Mouse (Mus musculus) intestine, postnatal 0 days (tissue): ENCODE results near the gene Rfxap. TPM values are rescaled to one million over a fixed set of nuclear protein-coding genes. Genes with fewer than 3 reads are reported as not detected.

Experiments
- ATAC-seq: fragments of 200-750 bp; cut with Nextera tagmentation; 2 replicates; pipeline ENCODE4 v1.8.0; 2017; ENCODE audit warnings: mild to moderate bottlenecking, moderate TSS enrichment, moderate library complexity
- H3K27ac ChIP-seq: fragments of 300-500 bp; sonication (generic); 2 replicates; pipeline ENCODE4 v1.5.1; 2014; ENCODE audit warnings: mild to moderate bottlenecking, low read depth, low read length, moderate library complexity
- H3K27me3 ChIP-seq: fragments of 300-500 bp; sonication (generic); replicated peaks from 2 replicates; pipeline ENCODE4 v1.6.1; 2014; ENCODE audit warnings: low read length, mixed read lengths; ENCODE audit not compliant: control insufficient read depth, insufficient read depth
- H3K36me3 ChIP-seq: fragments of 300-500 bp; sonication (generic); 2 replicates; pipeline ENCODE4 v1.6.1; 2014; ENCODE audit warnings: mild to moderate bottlenecking, moderate library complexity; ENCODE audit not compliant: control insufficient read depth, insufficient read depth
- H3K4me1 ChIP-seq: fragments of 300-500 bp; sonication (generic); replicated peaks from 2 replicates; pipeline ENCODE4 v1.6.1; 2014; ENCODE audit warnings: antibody characterized with exemption, low read length, mixed read lengths; ENCODE audit not compliant: control insufficient read depth, insufficient read depth
- H3K4me2 ChIP-seq: fragments of 300-500 bp; sonication (generic); replicated peaks from 2 replicates; pipeline ENCODE4 v1.6.1; 2014; ENCODE audit warnings: low read depth, mild to moderate bottlenecking, moderate library complexity
- H3K4me3 ChIP-seq: fragments of 300-500 bp; sonication (generic); 2 replicates; pipeline ENCODE4 v1.5.1; 2014; ENCODE audit warnings: low read depth, low read length
- H3K9ac ChIP-seq: fragments of 300-500 bp; sonication (generic); 2 replicates; pipeline ENCODE4 v1.6.1; 2014; ENCODE audit warnings: mild to moderate bottlenecking, low read depth, low read length
- H3K9me3 ChIP-seq: fragments of 300-500 bp; sonication (generic); 2 replicates; pipeline ENCODE4 v1.6.1; 2016; ENCODE audit warnings: mixed run types; ENCODE audit not compliant: control insufficient read depth
- CTCF ChIP-seq: sonication (generic); IDR thresholded peaks from 2 replicates; pipeline ENCODE4 v1.5.1; 2016; ENCODE audit warnings: low read depth, mild to moderate bottlenecking, control low read depth, antibody characterized with exemption, moderate library complexity
- WGBS: fragments of 180-500 bp; shearing (Covaris S2); extraction: QIAGEN DNeasy Blood & Tissue Kit; methylation state at CpG from one replicate; pipeline ENCODE4 v1.1.7; 2014; 5-methylcytosine and 5-hydroxymethylcytosine counted together
- polyA plus RNA-seq: library from polyadenylated mRNA; unstranded; fragments of >200 nt; fragmentation: Nextera tagmentation; extraction: Ambion mirVana; gene quantifications from 2 replicates; pipeline ENCODE4 v1.2.1, GENCODE M21; 2015

Rfxap gene
- polyA plus RNA-seq, 1 experiment from 2014 or later = 30.8 TPM

- Histone ChIP-seq H3K27ac (no peak overlapping the region), H3K4me3 (no peak overlapping the region), H3K36me3 (no peaks in the 10 kb centered on the region), H3K4me2 (no peak overlapping the region), H3K27me3 (no peaks in the 10 kb centered on the region), H3K9ac (no peak overlapping the region), H3K9me3 (no peaks in the 10 kb centered on the region), H3K4me1 (no peaks in the 10 kb centered on the region)
- WGBS = 66% methylated on average over 6 of the region's 6 CpGs
- ATAC-seq = no peak
- TF ChIP-seq CTCF = peak; percentile 16; the same call in 1 of the 2 replicates
These were observed 5.9 kb upstream of the Rfxap start for GRCm38 (mm10) chr3:54813418-54813988.

GRCm38 (mm10) chr3:54811616-54812015 is 4.0 kb upstream of the Rfxap start:
- 59% methylated on average over 1 of the region's 1 CpGs for WGBS

GRCm38 (mm10) chr3:54809111-54809510 is 1.5 kb upstream of the Rfxap start:
- no peak overlapping the region for H3K4me2 ChIP-seq
- no peaks in the 10 kb centered on the region for H3K36me3 ChIP-seq
- no peak for TF ChIP-seq CTCF
- no peaks in the 10 kb centered on the region for H3K27me3 ChIP-seq
- no peak overlapping the region for H3K9ac ChIP-seq
- 0 out of 2 replicates have a peak, but pooled peaks cover 3% of the 10 kb centered on the region for H3K4me1 ChIP-seq
- H3K27ac ChIP-seq = no peak overlapping the region
- ATAC-seq = no peak
- H3K9me3 ChIP-seq = no peaks in the 10 kb centered on the region
- WGBS = 56% methylated on average over 5 of the region's 5 CpGs
- H3K4me3 ChIP-seq = no peak overlapping the region

More at GRCm38 (mm10) chr3:54811616-54812015, 4.0 kb upstream of the Rfxap start:
- no peak overlapping the region for H3K27ac ChIP-seq
- ATAC-seq = no peak
- TF ChIP-seq CTCF = peak; percentile 34; the same call in 1 of the 2 replicates
- H3K36me3 ChIP-seq = no peaks in the 10 kb centered on the region
- no peaks in the 10 kb centered on the region for H3K27me3 ChIP-seq
- H3K9me3 ChIP-seq = no peaks in the 10 kb centered on the region
- no peak overlapping the region for H3K4me3 ChIP-seq
- no peaks in the 10 kb centered on the region for H3K4me1 ChIP-seq
- no peak overlapping the region for H3K9ac ChIP-seq
- no peak overlapping the region for H3K4me2 ChIP-seq

- peak overlapping the region; percentile 87 for H3K27ac ChIP-seq
- H3K9ac ChIP-seq = peak overlapping the region; percentile 86
- H3K9me3 ChIP-seq = no peaks in the 10 kb centered on the region
- 0 out of 2 replicates have a peak, but pooled peaks cover 3% of the 10 kb centered on the region for H3K4me1 ChIP-seq
- peak; percentile 82 for ATAC-seq
- H3K36me3 ChIP-seq = peaks cover 8% of the 10 kb centered on the region
- 0 out of 2 replicates have a peak, but pooled peaks have one; percentile 5 for TF ChIP-seq CTCF
- H3K27me3 ChIP-seq = no peaks in the 10 kb centered on the region
- peak overlapping the region; percentile 83 for H3K4me3 ChIP-seq
- under 1% methylated on average over 56 of the region's 56 CpGs for WGBS
- H3K4me2 ChIP-seq = peak overlapping the region; percentile 97
These were observed 430 bp downstream of the Rfxap start for GRCm38 (mm10) chr3:54807061-54807661.

- no peak overlapping the region for H3K4me3 ChIP-seq
- no peak for ATAC-seq
- no peak for TF ChIP-seq CTCF
- H3K36me3 ChIP-seq = peaks cover 8% of the 10 kb centered on the region
- 92% methylated on average over 8 of the region's 8 CpGs for WGBS
- H3K27me3 ChIP-seq = no peaks in the 10 kb centered on the region
- H3K4me2 ChIP-seq = no peak overlapping the region
- no peak overlapping the region for H3K27ac ChIP-seq
- no peaks in the 10 kb centered on the region for H3K9me3 ChIP-seq
- H3K9ac ChIP-seq = no peak overlapping the region
- 0 out of 2 replicates have a peak, but pooled peaks cover 3% of the 10 kb centered on the region for H3K4me1 ChIP-seq
These were observed 3.9 kb downstream of the Rfxap start for GRCm38 (mm10) chr3:54803713-54804112.

GRCm38 (mm10) chr3:54797211-54797610 is 10.4 kb downstream of the Rfxap start:
- no peaks in the 10 kb centered on the region for H3K4me1 ChIP-seq
- 24% methylated on average over 16 of the region's 16 CpGs for WGBS
- no peaks in the 10 kb centered on the region for H3K27me3 ChIP-seq
- no peaks in the 10 kb centered on the region for H3K9me3 ChIP-seq
- TF ChIP-seq CTCF = peak; percentile 84
- H3K27ac ChIP-seq = no peak overlapping the region
- no peaks in the 10 kb centered on the region for H3K36me3 ChIP-seq
- H3K4me2 ChIP-seq = no peak overlapping the region
- no peak overlapping the region for H3K9ac ChIP-seq
- peak; percentile 63; the same call in 1 of the 2 replicates for ATAC-seq
- H3K4me3 ChIP-seq = no peak overlapping the region
